Mouse (Mus musculus) CH12.LX (cell line): ENCODE measurements at regions not wholly inside any gene's neighbourhood (a gene's known extent, or its start where the extent isn't known, plus 50 kb on each side); places are given as distances from the start of the nearest gene placed in this dataset.

Experiments used
- DNase-seq: peaks from one replicate; pipeline ENCODE4 v3.0.0-alpha.2; 2013; ENCODE audit errors: extremely low read depth
- H3K27ac ChIP-seq: 2 replicates; pipeline ENCODE4 v1.5.1; 2012; ENCODE audit warnings: low read depth, mild to moderate bottlenecking, control low read depth, moderate library complexity; ENCODE audit not compliant: insufficient read depth
- H3K27me3 ChIP-seq: replicated peaks from 2 replicates; pipeline ENCODE3; 2012; ENCODE audit warnings: inconsistent platforms
- H3K36me3 ChIP-seq, 2 experiments: replicated peaks in 1 of 2; 2 replicates each; pipeline versions ENCODE3 to v1.6.1; 2012; ENCODE audit warnings: inconsistent platforms in 1 of 2, low read length in 1 of 2, mild to moderate bottlenecking in 1 of 2, mixed read lengths in 1 of 2, moderate library complexity in 1 of 2; ENCODE audit not compliant: control insufficient read depth in 1 of 2, insufficient read depth in 1 of 2
- H3K4me1 ChIP-seq, 2 experiments: 2 replicates each; pipeline ENCODE4 v1.6.1; 2012; ENCODE audit warnings: inconsistent platforms in 1 of 2, moderate library complexity in 1 of 2; ENCODE audit not compliant: insufficient read depth in 2 of 2, control insufficient read depth in 1 of 2
- H3K4me2 ChIP-seq: 2 replicates; pipeline ENCODE4 v1.6.1; 2012; ENCODE audit warnings: low read depth, mild to moderate bottlenecking, control low read depth; ENCODE audit not compliant: poor library complexity, insufficient read depth, severe bottlenecking
- H3K4me3 ChIP-seq, 3 experiments: fragments of 150-350 bp in 1 of 3; sonication (generic) in 1 of 3; replicated peaks in 1 of 3; 2 replicates each; pipeline versions ENCODE3 to v1.5.1; 2011 to 2012; ENCODE audit warnings: low read depth in 2 of 3, low read length in 2 of 3, mild to moderate bottlenecking in 2 of 3, moderate library complexity in 2 of 3, control low read depth in 1 of 3, improper control_type of control experiment in 1 of 3, inconsistent platforms in 1 of 3, mixed read lengths in 1 of 3; ENCODE audit not compliant: poor library complexity in 1 of 3
- H3K79me2 ChIP-seq: replicated peaks from 2 replicates; pipeline ENCODE4 v1.6.1; 2012; ENCODE audit warnings: mild to moderate bottlenecking, moderate library complexity; ENCODE audit not compliant: control insufficient read depth, poor library complexity, insufficient read depth, severe bottlenecking; ENCODE audit errors: extremely low read depth
- H3K9ac ChIP-seq: 2 replicates; pipeline ENCODE4 v1.6.1; 2012; ENCODE audit warnings: low read depth, mild to moderate bottlenecking, control low read depth, moderate library complexity; ENCODE audit not compliant: insufficient read depth
- H3K9me3 ChIP-seq: replicated peaks from 2 replicates; pipeline ENCODE3; 2012; ENCODE audit warnings: low read length, inconsistent platforms, mixed read lengths
- CHD1 ChIP-seq: IDR thresholded peaks from 2 replicates; pipeline ENCODE4 v1.6.1; 2012; ENCODE audit warnings: low read depth, low read length, improper control_type of control experiment, inconsistent platforms
- E2F4 ChIP-seq: IDR thresholded peaks from 2 replicates; pipeline ENCODE4 v1.6.1; 2011; ENCODE audit warnings: low read depth, low read length, improper control_type of control experiment; ENCODE audit not compliant: insufficient replicate concordance
- ELF1 ChIP-seq: IDR thresholded peaks from 2 replicates; pipeline ENCODE4 v1.6.1; 2014; ENCODE audit warnings: low read depth, mild to moderate bottlenecking, inconsistent platforms, low read length, improper control_type of control experiment
- GABPA ChIP-seq: IDR thresholded peaks from 2 replicates; pipeline ENCODE4 v1.6.1; 2012; ENCODE audit warnings: low read depth, low read length, improper control_type of control experiment, inconsistent platforms; ENCODE audit not compliant: insufficient replicate concordance
- HCFC1 ChIP-seq: IDR thresholded peaks from 2 replicates; pipeline ENCODE4 v1.6.1; 2012; ENCODE audit warnings: low read depth, mild to moderate bottlenecking, inconsistent platforms, low read length, improper control_type of control experiment
- IRF4 ChIP-seq: IDR thresholded peaks from 2 replicates; pipeline ENCODE4 v1.6.1; 2014; ENCODE audit warnings: low read depth, mild to moderate bottlenecking, inconsistent platforms, low read length, improper control_type of control experiment
- JUND ChIP-seq: conservative IDR thresholded peaks from 2 replicates; pipeline ENCODE4 v1.6.1; 2011; ENCODE audit warnings: low read depth, low read length, improper control_type of control experiment
- KAT2A ChIP-seq: IDR thresholded peaks from 2 replicates; pipeline ENCODE4 v1.6.1; 2012; ENCODE audit warnings: low read length, improper control_type of control experiment, inconsistent platforms; ENCODE audit not compliant: insufficient replicate concordance
- MAX ChIP-seq: IDR thresholded peaks from 2 replicates; pipeline ENCODE4 v1.6.1; 2011; ENCODE audit warnings: low read length, improper control_type of control experiment
- MAZ ChIP-seq: IDR thresholded peaks from 2 replicates; pipeline ENCODE4 v1.6.1; 2012; ENCODE audit warnings: low read depth, mild to moderate bottlenecking, inconsistent platforms, low read length, improper control_type of control experiment, moderate library complexity
- MXI1 ChIP-seq: IDR thresholded peaks from 2 replicates; pipeline ENCODE4 v1.6.1; 2011; ENCODE audit warnings: mild to moderate bottlenecking, low read depth, low read length, improper control_type of control experiment
- MYC ChIP-seq: IDR thresholded peaks from 2 replicates; pipeline ENCODE4 v1.6.1; 2011; ENCODE audit warnings: low read depth, mild to moderate bottlenecking, improper control_type of control experiment, low read length
- NRF1 ChIP-seq: IDR thresholded peaks from 2 replicates; pipeline ENCODE4 v1.6.1; 2014; ENCODE audit warnings: low read depth, mild to moderate bottlenecking, inconsistent platforms, low read length, improper control_type of control experiment, moderate library complexity
- POLR2AphosphoS2 ChIP-seq: IDR thresholded peaks from 2 replicates; pipeline ENCODE4 v1.6.1; 2011; ENCODE audit warnings: low read depth, low read length, improper control_type of control experiment
- RCOR1 ChIP-seq: conservative IDR thresholded peaks from 2 replicates; pipeline ENCODE4 v1.6.1; 2012; ENCODE audit warnings: low read depth, mild to moderate bottlenecking, inconsistent platforms, low read length, improper control_type of control experiment
- TCF12 ChIP-seq: IDR thresholded peaks from 2 replicates; pipeline ENCODE4 v1.6.1; 2014; ENCODE audit warnings: low read depth, mild to moderate bottlenecking, inconsistent platforms, low read length, improper control_type of control experiment
- USF2 ChIP-seq: conservative IDR thresholded peaks from 2 replicates; pipeline ENCODE4 v1.6.1; 2011; ENCODE audit warnings: low read depth, low read length, improper control_type of control experiment
- ZC3H11A ChIP-seq: IDR thresholded peaks from 2 replicates; pipeline ENCODE4 v1.6.1; 2012; ENCODE audit warnings: low read depth, mild to moderate bottlenecking, inconsistent platforms, low read length, improper control_type of control experiment
- ZNF384 ChIP-seq: IDR thresholded peaks from 2 replicates; pipeline ENCODE4 v1.6.1; 2012; ENCODE audit warnings: low read depth, low read length, improper control_type of control experiment, inconsistent platforms
- dilution Hi-C: fragments of 300-500 bp; cut with MboI; formaldehyde crosslinking; loops from 2 replicates; pipeline ENCODE4 v1.14.3; 2020; ENCODE audit warnings: low sequenced_read_pairs; ENCODE audit not compliant: extremely low pct_unique_long_range_greater_than_20kb, extremely low pct_ligation_motif_present
- in situ Hi-C: fragments of 300-500 bp; cut with MboI; formaldehyde crosslinking; loops from 3 replicates; pipeline ENCODE4 v1.14.3; 2019; ENCODE audit warnings: low sequenced_read_pairs, low pct_ligation_motif_present, low pct_unique_long_range_greater_than_20kb, mixed read lengths

GRCm38 (mm10) chr10:38906121-38906520 is 59.2 kb upstream of the Lama4 start:
- Histone ChIP-seq H3K27ac (no peak overlapping the region), H3K4me3 (no peak overlapping the region), H3K4me1 (peaks cover 0 to 15% of the 10 kb centered on the region in 2 experiments; a peak in 2 of 4 replicates), H3K9ac (no peak overlapping the region), H3K4me2 (no peak overlapping the region), H3K36me3 (no peaks in the 10 kb centered on the region), H3K79me2 (no peaks in the 10 kb centered on the region), H3K9me3 (no peaks in the 10 kb centered on the region), H3K27me3 (no peaks in the 10 kb centered on the region)
- dilution Hi-C loops: no loop called here
- in situ Hi-C loops: no loop called here
- no peak for DNase-seq
- TF ChIP-seq ZC3H11A: no peak
- no peak for TF ChIP-seq IRF4
- no peak for TF ChIP-seq TCF12
- TF ChIP-seq ELF1: no peak
- no peak for TF ChIP-seq RCOR1
- TF ChIP-seq JUND: no peak
- TF ChIP-seq E2F4: no peak
- TF ChIP-seq GABPA: no peak
- TF ChIP-seq MAX: no peak
- no peak for TF ChIP-seq CHD1
- TF ChIP-seq POLR2AphosphoS2: no peak
- TF ChIP-seq KAT2A: no peak

DNA sequence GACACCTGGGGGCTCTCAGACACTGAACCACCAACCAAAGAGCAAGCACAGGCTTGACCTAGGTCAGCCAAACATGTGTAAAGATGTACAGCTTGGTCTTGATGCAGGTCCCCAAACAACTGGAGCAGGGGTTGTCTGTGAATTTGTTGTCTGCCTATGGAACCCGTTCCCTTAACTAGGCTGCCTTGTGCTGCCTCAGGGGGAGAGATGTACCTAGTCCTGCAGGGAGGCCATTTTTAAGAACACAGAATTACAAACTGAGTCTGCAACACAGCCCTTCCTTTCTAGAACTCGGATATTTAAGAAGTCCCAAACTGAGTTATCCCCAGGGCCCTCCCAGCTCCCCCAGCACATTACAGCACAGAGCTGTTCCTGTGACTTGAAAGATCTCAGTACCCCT is 57.5 kb upstream of the Lama4 start:
- Histone ChIP-seq H3K36me3 (no peaks in the 10 kb centered on the region), H3K4me1 (peaks cover 0 to 15% of the 10 kb centered on the region in 2 experiments; a peak in 2 of 4 replicates), H3K27ac (no peak overlapping the region), H3K4me3 (no peak overlapping the region), H3K9ac (no peak overlapping the region), H3K9me3 (no peaks in the 10 kb centered on the region), H3K4me2 (no peak overlapping the region), H3K27me3 (no peaks in the 10 kb centered on the region), H3K79me2 (no peaks in the 10 kb centered on the region)
- in situ Hi-C loops (no loop called here), dilution Hi-C loops (no loop called here)
- no peak for TF ChIP-seq HCFC1
- TF ChIP-seq ZC3H11A: no peak
- TF ChIP-seq MAX: no peak
- TF ChIP-seq MAZ: no peak
- no peak for TF ChIP-seq USF2
- no peak for TF ChIP-seq ZNF384
- TF ChIP-seq MYC: no peak
- TF ChIP-seq NRF1: no peak
- no peak for TF ChIP-seq GABPA
- TF ChIP-seq MXI1: no peak
- DNase-seq: no peak
